Mouse (Mus musculus) right cerebral cortex, postnatal 14 days (tissue): ENCODE data around the gene Ntsr2.
"Not testable (repeated sequence)": the region's sequence is repeated elsewhere in the genome, so short reads cannot be mapped to it uniquely, and the experiment has no call there.

Experiments
- DNase-seq: peaks from one replicate; pipeline ENCODE4 v3.0.0; 2022

The Ntsr2 gene

GRCm38 (mm10) chr12:16649819-16650218, 3.4 kb upstream of the Ntsr2 start:
- no peak for DNase-seq

- DNase-seq = no peak
These were observed 2.4 kb downstream of the Ntsr2 start for GRCm38 (mm10) chr12:16655604-16656003.

DNA sequence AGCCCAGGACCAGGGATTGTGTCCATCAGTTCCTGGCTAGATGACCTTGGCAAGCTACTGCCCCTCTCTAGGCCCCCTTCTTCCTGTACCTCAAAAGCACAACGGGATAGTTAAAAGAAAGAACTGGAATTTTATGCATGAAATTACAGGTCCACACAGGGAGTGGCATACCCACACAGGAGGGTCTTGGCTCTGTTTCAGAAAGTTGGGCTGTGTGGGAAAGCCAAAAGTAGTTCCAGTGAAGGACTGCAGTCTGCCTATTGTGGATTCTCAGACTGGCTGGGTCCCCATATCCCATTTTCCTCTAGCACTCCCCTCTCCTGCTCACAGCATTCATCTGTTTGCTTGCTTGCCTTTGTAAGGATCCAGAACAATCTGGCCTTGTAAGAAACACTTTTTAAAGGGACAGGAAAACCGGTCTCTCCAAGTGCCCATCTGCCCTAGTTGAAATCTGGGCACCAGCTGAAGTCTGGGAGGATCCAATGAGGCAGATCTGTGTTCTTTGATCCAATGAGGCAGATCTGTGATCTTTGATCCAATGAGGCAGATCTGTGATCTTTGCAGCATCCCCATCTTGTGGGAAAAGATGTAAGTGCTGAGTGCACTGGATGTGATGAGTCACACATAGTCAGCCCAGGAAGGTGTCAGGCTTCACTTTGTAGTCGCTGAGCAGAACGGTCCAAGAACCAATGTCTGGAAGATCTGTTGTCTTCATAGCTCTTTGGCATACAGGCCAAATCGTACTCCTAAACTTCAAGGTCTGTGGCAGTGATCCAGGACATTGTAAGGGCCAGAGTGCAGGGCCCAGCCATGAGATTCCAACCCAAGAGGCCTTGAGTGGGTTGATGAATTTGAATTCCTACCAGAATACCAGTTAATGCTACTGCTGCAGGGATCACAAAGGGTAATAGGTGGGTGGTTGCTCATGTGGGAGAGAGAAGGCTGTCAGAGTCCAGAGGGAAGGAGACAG, 4.0 kb downstream of the Ntsr2 start:
- DNase-seq = no peak

DNA sequence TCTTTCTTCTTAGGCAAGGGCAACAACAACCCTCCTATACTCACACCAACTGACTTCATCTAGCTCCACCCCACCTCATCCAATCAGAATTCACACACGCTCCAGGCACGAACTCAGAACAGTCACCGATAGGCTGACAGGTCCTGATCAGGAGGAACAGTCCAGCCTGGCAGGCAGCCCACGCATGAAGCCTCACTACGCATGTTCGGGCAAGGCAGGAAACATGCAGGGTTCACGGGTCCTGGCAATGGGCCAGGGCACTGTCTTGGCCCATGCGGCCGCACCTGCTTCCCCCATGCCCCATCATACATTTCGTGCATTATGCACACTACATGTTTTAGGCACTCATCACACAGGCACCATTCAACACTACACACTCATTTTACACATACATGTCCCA, 8.3 kb downstream of the Ntsr2 start:
- no peak for DNase-seq

DNA sequence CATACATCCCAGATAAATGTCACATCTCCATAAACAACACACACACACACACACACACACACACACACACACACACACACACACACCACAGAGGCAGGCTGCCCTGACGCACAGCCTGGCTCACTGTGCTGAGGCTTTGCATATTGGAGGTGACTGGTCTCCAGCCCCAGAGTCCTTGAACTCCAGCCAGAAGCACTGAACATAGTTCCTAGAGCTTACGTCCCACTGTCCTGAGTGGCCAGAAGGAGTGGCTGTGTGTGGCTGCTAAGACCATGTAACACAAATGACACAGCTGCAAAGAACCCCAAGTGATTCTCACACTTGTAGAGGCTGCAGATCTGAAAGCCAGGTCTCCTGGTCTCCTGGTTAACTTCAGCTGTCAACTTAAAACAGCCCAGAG, 8.8 kb downstream of the Ntsr2 start:
- no peak for DNase-seq

- no peak for DNase-seq
These were observed 9.9 kb downstream of the Ntsr2 start for GRCm38 (mm10) chr12:16662955-16663585.

GRCm38 (mm10) chr12:16665022-16665421, 11.8 kb downstream of the Ntsr2 start:
- no peak for DNase-seq

- DNase-seq = no peak
These were observed 16.0 kb downstream of the Ntsr2 start for GRCm38 (mm10) chr12:16669176-16669575.

GRCm38 (mm10) chr12:16672246-16672645, 19.1 kb downstream of the Ntsr2 start:
- no peak for DNase-seq

- no peak for DNase-seq
These were observed 37.4 kb downstream of the Ntsr2 start for GRCm38 (mm10) chr12:16690631-16691030.

- DNase-seq = no peak
These were observed 41.6 kb downstream of the Ntsr2 start for GRCm38 (mm10) chr12:16694783-16695182.

DNA sequence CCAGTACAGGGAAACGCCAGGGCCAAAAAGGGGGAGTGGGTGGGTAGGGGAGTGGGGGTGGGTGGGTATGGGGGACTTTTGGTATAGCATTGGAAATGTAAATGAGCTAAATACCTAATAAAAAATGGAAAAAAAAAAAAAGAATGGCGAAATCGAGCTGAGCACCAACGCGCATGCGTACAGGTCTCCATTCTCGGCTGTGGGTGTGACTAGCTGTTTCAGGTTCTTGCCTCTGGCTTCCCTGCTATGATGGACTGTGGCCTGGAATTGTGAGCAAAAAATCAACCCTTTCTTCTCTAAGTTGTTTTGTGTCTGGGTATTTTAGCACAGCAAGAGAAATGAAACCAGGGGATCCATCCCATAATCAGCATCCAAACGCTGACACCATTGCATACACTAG, 42.1 kb downstream of the Ntsr2 start:
- DNase-seq = not testable (repeated sequence)

DNA sequence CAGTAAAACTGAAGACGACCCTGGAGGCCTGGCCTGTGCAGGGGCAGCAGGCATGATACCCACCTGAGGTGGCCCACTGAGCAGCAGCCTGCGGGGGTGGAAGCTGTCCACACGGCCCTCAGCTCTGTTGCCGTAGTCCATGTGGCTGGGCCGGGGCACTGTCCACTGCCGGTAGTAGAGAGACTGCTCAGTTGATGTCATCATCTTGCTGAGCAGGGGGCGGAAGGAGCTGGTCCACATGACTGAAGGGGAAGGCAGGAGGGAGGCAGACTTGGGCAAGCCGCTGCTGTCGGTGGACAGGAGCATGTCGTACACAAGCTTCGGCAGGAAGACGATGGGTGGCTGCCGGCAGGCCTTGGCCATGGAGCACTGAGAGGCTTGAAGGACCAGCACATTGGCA, 43.0 kb downstream of the Ntsr2 start:
- no peak for DNase-seq

- DNase-seq = no peak
These were observed 45.5 kb downstream of the Ntsr2 start for GRCm38 (mm10) chr12:16698691-16699090.
